Mouse (Mus musculus) adrenal gland, postnatal 25 days (tissue): ENCODE data around the gene Plcg2. TPM values are rescaled to one million over a fixed set of nuclear protein-coding genes. Genes with fewer than 3 reads are reported as not detected.

Source experiments
- DNase-seq: peaks from one replicate; pipeline ENCODE4 v3.0.0; 2021; ENCODE audit warnings: mixed read lengths
- total RNA-seq: library from RNA; stranded (reverse); gene quantifications from 2 replicates; pipeline ENCODE4 v1.2.3, GENCODE M21; 2021

Plcg2 gene
- total RNA-seq, 1 experiment from 2014 or later: 6.5 TPM

DNA sequence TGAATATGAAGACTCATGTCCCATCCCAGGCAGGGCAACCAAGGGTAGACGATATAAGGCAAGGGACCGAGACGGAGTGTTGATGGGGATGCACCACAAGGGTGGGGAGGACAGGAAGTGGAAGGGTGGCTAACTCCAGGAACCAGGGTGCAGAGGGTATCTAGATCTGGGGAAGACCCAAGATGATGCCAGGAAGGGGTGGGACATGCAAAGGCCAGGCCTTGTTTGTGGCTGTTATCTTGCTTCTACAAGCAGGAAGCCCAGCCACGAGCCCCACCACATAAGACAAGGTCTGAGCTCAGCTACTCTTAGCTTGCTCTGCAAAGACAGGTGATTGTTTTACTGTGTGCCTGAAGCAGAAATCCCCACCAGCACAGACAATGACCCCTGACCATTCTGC lies 50.4 kb downstream of the Plcg2 start:
- DNase-seq: no peak

GRCm38 (mm10) chr8:117550529-117550928 lies 52.4 kb downstream of the Plcg2 start:
- DNase-seq: no peak

GRCm38 (mm10) chr8:117561014-117561413 lies 62.9 kb downstream of the Plcg2 start:
- no peak for DNase-seq

DNA sequence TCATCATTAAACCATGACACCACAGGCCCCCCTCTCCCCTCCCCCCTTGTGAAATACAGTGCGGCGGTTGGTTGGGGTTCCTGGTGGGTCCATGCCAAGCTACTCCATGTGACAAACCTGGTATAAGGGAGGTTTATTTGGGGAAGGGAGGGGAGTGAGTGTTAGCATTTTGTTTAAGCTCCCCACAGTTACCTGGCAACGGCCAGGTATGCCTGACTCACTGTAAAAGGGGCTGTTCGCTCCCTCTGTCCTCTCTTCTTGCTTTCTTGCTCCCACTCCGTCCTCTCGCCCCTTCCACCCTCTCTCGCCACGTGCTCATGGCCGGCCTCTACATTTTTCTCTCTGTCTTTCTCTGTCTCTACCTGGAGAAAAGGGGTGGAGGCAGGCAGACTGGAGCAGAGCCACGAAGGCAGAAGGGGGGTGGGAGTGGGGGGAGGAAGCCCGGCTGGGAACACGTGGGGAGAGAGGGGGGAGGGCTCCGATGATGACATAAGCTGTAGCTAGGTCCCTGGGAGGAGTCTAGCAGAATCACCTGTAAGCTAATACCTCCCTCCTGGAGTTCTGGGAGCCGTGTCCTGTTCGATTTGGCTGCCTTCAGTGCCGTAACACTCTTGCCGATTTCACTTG lies 63.8 kb downstream of the Plcg2 start:
- no peak for DNase-seq

DNA sequence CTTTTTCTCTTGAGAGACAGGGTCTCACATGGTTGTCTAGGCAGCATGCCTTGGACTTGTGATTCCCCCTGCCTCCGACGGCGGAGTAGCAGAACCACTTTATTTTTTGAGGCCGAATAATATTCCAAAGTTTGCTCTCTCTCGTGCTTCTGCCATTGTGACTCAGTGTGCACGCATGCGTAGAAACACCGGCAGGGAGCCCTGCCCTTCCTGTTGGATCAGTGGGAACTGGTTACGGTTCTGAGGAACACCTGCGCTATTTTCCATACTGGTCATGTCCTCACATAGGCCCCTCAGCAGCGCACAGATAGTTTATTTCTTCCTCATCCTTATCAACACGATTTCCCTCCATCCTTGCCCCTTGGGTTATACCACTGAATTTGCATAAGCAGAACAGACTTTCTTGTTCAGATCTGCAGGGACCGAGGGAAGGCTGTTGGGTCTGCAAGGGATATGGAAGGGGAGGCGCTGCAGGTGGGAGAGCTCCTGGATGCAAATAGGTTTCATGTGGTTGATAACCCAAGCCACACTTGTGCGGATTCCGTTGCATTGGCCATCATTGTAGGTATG lies 64.4 kb downstream of the Plcg2 start:
- no peak for DNase-seq

- peak; percentile 73 for DNase-seq
Measured at GRCm38 (mm10) chr8:117569409-117569808, 71.3 kb downstream of the Plcg2 start.

GRCm38 (mm10) chr8:117576291-117576785 lies 78.2 kb downstream of the Plcg2 start:
- DNase-seq: no peak

- DNase-seq: no peak
Measured at GRCm38 (mm10) chr8:117577059-117577458, 79.0 kb downstream of the Plcg2 start.

DNA sequence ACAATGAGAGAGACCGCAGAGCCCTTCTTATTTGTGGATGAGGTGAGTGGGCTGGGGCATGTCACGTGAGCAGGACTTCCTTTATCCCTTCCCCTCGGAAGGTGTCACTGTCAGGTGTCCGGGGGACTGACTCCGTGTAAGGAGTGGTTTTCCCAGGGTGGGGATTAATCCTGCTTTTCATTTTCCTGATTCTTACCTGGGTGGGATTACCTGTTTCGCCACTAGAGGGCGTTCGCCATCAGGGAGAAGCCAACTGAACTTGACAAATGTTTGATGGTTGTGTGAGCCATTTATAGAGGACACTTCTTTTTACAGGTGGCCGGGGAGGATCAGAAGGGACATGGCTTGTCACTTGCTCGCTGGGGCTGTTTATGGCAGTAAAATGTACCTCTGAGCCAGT lies 79.8 kb downstream of the Plcg2 start:
- no peak for DNase-seq

DNA sequence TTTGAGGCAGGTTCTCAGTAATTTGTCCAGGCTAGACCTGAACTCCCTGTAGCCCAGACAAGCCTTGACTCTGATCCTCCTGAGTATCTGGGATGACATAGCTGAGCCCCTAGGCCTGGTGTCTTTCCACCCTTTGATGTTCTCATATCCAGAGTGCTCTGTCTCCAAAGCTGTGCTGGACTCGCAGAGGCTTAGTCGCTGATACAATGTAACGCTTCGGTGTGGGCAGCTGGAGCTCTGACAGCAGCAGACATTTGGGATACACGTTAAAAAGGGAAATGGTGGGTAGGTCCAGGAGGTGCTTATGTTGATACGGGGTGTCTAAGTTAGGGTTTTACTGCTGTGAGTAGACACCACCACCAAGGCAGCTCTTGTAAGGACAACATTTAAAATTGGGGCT lies 80.8 kb downstream of the Plcg2 start:
- DNase-seq: no peak

DNA sequence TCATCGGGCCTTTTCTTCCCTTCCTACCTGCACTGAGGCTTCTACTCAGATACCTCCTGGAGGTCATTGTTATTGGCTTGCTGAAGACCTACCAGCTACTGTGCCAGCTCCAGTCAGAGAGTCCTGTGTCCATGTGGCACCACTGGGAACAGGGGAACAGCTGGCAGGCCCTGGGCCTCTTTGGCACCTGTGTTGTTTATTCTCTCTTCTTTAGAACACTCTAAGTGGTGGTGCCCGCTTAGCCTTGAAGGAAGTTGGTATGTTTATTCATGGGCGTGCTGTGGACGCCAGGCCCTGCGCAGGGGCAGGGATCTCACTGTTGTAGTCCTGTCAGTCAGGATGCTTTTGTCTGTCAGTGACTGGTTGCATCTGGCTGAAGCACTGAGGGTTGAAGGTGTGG lies 95.8 kb downstream of the Plcg2 start:
- no peak for DNase-seq

- no peak for DNase-seq
Measured at GRCm38 (mm10) chr8:117595001-117595400, 96.9 kb downstream of the Plcg2 start.

DNA sequence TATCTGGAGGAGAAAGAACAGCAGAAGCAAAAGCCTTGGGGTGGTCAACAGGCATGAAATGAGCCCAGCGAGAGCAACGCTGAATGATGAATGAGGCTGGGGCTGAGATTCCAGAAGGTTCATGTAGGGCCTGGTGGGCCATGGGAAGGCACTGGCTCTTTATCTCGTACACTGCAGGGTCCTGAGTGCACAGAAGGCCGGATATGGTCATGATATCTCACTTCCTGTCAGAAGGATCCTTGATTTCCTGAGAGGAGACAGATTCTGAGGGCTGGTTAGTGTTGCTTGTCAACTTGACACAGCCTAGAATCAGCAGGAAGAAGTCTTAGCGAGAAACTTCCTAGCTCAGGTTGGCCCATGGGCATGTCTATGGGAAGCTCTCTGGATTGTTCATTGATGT lies 98.7 kb downstream of the Plcg2 start:
- no peak for DNase-seq

DNA sequence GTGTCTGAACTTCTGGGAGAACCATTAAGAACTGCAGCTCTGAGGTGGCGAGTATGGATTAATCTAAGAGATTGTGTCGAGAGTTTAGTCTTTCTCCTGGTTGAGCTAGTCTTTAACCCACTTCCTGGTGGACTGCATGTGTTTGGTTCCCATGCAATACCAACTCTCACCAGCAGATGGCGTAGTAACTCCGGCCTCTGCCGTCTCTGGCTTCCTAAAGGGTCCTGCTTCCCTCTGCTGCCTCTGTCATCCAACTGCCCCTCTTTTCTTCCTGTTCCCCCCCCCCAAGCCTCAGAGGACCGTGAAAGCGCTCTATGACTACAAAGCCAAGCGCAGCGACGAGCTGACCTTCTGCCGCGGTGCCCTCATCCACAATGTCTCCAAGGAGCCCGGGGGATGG lies 102.7 kb downstream of the Plcg2 start:
- DNase-seq: no peak

DNA sequence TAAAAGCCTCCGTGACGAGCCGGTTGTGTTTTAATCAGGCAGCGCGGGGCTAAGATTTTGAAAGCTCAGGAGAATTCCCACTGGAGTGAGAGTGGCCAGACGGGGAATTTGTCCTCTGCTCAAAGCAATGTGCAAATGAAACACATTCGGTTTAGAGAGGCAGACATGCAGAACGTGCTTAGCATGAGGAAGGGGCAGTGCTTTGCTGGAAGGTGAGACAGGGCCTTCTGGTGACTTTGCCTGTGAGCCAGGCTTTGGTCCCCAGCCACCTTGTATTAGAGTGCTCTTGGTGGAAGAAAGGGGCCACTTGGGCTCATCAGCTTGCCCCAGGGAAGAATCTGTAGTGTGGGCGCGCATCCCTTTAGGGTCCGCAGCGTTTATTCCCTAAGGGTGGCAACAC lies 106.0 kb downstream of the Plcg2 start:
- DNase-seq: no peak

DNA sequence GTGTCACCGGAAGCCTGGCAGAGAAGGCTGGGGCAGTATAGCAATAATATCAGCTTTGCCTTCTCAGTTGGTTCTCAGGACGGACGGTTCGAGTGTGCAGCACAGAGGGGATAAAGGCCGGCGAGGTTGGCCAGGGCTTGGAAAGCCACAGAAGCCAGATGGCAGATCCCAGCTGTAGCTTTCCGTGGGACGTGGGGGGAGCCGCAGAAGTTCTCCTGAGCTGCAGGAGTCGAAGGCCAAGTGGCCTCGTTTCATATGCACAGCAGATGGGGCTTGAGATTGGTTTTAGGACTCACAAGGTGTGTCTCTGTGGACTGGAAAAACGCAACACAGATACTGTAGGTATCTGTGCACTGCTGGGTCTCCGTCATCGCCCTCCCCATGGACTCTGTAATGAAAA lies 106.6 kb downstream of the Plcg2 start:
- DNase-seq: no peak

- no peak for DNase-seq
Measured at GRCm38 (mm10) chr8:117605201-117605600, 107.1 kb downstream of the Plcg2 start.

DNA sequence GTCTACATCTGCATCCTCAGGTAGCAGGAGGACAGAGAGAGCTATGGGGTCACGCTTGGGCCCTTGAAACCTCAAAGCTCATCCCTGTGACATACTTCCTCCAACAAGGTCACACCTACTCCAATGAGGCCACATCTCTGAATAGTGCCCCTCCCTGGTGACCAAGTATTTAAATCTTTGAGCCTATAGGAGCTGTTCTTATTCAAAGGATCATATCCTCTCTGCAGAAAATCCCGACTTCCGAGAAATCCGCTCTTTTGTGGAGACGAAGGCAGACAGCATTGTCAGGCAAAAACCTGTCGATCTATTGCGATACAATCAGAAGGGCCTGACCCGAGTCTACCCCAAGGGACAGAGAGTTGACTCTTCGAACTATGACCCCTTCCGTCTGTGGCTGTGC lies 112.4 kb downstream of the Plcg2 start:
- no peak for DNase-seq

GRCm38 (mm10) chr8:117612861-117613260 lies 114.8 kb downstream of the Plcg2 start:
- no peak for DNase-seq

- DNase-seq: no peak
Measured at GRCm38 (mm10) chr8:117626040-117626838, 128.1 kb downstream of the Plcg2 start.

- no peak for DNase-seq
Measured at GRCm38 (mm10) chr8:117627096-117627495, 129.0 kb downstream of the Plcg2 start.

DNA sequence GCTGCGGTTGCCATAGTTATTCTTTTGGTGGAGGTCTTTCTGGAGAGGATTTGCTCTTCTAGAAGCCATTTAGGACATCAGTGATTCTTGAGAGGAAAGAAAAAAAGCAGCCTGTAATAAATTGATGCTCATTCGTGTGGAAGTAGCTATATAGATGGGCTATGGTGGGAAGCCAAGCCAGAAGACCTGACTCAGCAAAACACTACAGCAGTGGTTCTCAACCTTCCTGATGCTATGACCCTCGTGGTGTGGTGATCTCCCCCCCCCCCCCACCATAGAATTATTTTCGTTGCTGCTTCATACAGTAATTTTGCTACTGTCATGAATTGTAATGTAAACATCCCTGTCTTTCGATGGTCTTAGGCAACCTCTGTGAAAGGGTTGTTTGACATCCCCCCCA lies 134.4 kb downstream of the Plcg2 start:
- no peak for DNase-seq

DNA sequence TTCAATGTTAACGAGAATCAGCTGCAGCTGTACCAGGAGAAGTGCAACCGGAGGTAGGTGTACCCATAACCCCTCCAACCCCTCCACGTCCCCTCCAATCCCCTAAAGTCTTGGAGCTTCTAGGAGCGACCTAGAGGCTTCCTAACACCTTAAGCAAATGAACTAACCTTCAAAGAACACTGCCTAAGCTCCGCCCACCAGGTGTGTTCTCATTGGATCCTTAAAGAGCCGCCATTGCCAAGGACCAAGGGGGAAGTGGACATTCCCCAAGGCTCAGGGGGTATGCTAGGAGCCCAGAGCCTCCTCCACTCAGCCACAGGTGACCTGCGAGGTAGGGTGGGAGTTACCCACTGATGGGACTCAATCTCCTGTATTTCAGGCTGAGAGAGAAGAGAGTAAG lies 136.3 kb downstream of the Plcg2 start:
- DNase-seq: no peak

GRCm38 (mm10) chr8:117637462-117637861 lies 139.4 kb downstream of the Plcg2 start:
- DNase-seq: no peak
